Mouse (Mus musculus): Measurements from ENCODE around the gene Mreg. TPM values are rescaled to one million over a fixed set of nuclear protein-coding genes. Genes with fewer than 3 reads are reported as not detected.
A peak's percentile ranks its signal among the peaks of the same experiment; 100 is the strongest.

Gene Mreg
- polyA plus RNA-seq, 1 experiment from 2014 or later: 5.7 TPM

- no peaks in the 10 kb centered on the region for H3K9me3 ChIP-seq
- H3K4me2 ChIP-seq: no peak overlapping the region
- WGBS: 83% methylated on average over 7 of the region's 7 CpGs
- ATAC-seq (ENCODE audit: low FRiP score): no peak
- H3K4me1 ChIP-seq (replicated peaks): peaks cover 22% of the 10 kb centered on the region
- H3K9ac ChIP-seq: no peak overlapping the region
- no peaks in the 10 kb centered on the region for H3K27me3 ChIP-seq
- no peaks in the 10 kb centered on the region for H3K36me3 ChIP-seq
- no peak overlapping the region for H3K4me3 ChIP-seq
- H3K27ac ChIP-seq: no peak overlapping the region
Observed at GRCm38 (mm10) chr1:72179947-72180346, 32.2 kb downstream of the Mreg start.

GRCm38 (mm10) chr1:72176239-72176638 is 35.9 kb downstream of the Mreg start:
- Histone ChIP-seq H3K36me3 (no peaks in the 10 kb centered on the region), H3K27me3 (no peaks in the 10 kb centered on the region), H3K27ac (no peak overlapping the region), H3K4me2 (no peak overlapping the region), H3K9me3 (no peaks in the 10 kb centered on the region), H3K9ac (no peak overlapping the region), H3K4me1 (replicated peaks) (peaks cover 5% of the 10 kb centered on the region), H3K4me3 (no peak overlapping the region)
- no peak for ATAC-seq (ENCODE audit: low FRiP score)
- WGBS: 81% methylated on average over 6 of the region's 6 CpGs

GRCm38 (mm10) chr1:72174183-72174582 is 37.9 kb downstream of the Mreg start:
- H3K36me3 ChIP-seq: no peaks in the 10 kb centered on the region
- no peak for ATAC-seq (ENCODE audit: low FRiP score)
- no peak overlapping the region for H3K9ac ChIP-seq
- no peaks in the 10 kb centered on the region for H3K9me3 ChIP-seq
- H3K4me3 ChIP-seq: no peak overlapping the region
- peaks cover 7% of the 10 kb centered on the region for H3K4me1 ChIP-seq (replicated peaks)
- no peak overlapping the region for H3K4me2 ChIP-seq
- no peak overlapping the region for H3K27ac ChIP-seq
- WGBS: 83% methylated on average over 7 of the region's 7 CpGs
- no peaks in the 10 kb centered on the region for H3K27me3 ChIP-seq

GRCm38 (mm10) chr1:72173402-72174051 is 38.6 kb downstream of the Mreg start:
- peaks cover 7% of the 10 kb centered on the region for H3K4me1 ChIP-seq (replicated peaks)
- 74% methylated on average over 8 of the region's 8 CpGs for WGBS
- no peak for ATAC-seq (ENCODE audit: low FRiP score)
- H3K4me2 ChIP-seq: no peak overlapping the region
- H3K36me3 ChIP-seq: no peaks in the 10 kb centered on the region
- H3K9me3 ChIP-seq: no peaks in the 10 kb centered on the region
- H3K27me3 ChIP-seq: no peaks in the 10 kb centered on the region
- H3K9ac ChIP-seq: no peak overlapping the region
- H3K4me3 ChIP-seq: no peak overlapping the region
- no peak overlapping the region for H3K27ac ChIP-seq

- no peaks in the 10 kb centered on the region for H3K36me3 ChIP-seq
- peaks cover 7% of the 10 kb centered on the region for H3K4me1 ChIP-seq (replicated peaks)
- no peaks in the 10 kb centered on the region for H3K9me3 ChIP-seq
- no peak overlapping the region for H3K27ac ChIP-seq
- no peaks in the 10 kb centered on the region for H3K27me3 ChIP-seq
- no peak overlapping the region for H3K4me2 ChIP-seq
- no peak overlapping the region for H3K4me3 ChIP-seq
- H3K9ac ChIP-seq: no peak overlapping the region
- ATAC-seq (ENCODE audit: low FRiP score): no peak
- 90% methylated on average over 8 of the region's 8 CpGs for WGBS
Observed at GRCm38 (mm10) chr1:72172788-72173187, 39.3 kb downstream of the Mreg start.

- H3K4me2 ChIP-seq: no peak overlapping the region
- H3K27me3 ChIP-seq: no peaks in the 10 kb centered on the region
- ATAC-seq (ENCODE audit: low FRiP score): peak; percentile 61
- peaks cover 7% of the 10 kb centered on the region for H3K4me1 ChIP-seq (replicated peaks)
- no peak overlapping the region for H3K9ac ChIP-seq
- WGBS: 66% methylated on average over 13 of the region's 13 CpGs
- peak overlapping the region; percentile 62 for H3K27ac ChIP-seq
- no peaks in the 10 kb centered on the region for H3K36me3 ChIP-seq
- no peaks in the 10 kb centered on the region for H3K9me3 ChIP-seq
- H3K4me3 ChIP-seq: no peak overlapping the region
Observed at GRCm38 (mm10) chr1:72171001-72171860, 40.9 kb downstream of the Mreg start.

- Histone ChIP-seq H3K27ac (no peak overlapping the region), H3K27me3 (no peaks in the 10 kb centered on the region), H3K36me3 (no peaks in the 10 kb centered on the region), H3K9me3 (no peaks in the 10 kb centered on the region), H3K4me1 (replicated peaks) (peaks cover 7% of the 10 kb centered on the region), H3K4me3 (no peak overlapping the region), H3K4me2 (no peak overlapping the region), H3K9ac (no peak overlapping the region)
- ATAC-seq (ENCODE audit: low FRiP score): no peak
- 97% methylated on average over 10 of the region's 10 CpGs for WGBS
Observed at GRCm38 (mm10) chr1:72167024-72167423, 45.1 kb downstream of the Mreg start.

GRCm38 (mm10) chr1:72166468-72166814 is 45.7 kb downstream of the Mreg start:
- H3K9ac ChIP-seq: no peak overlapping the region
- H3K4me1 ChIP-seq (replicated peaks): peaks cover 7% of the 10 kb centered on the region
- H3K27ac ChIP-seq: no peak overlapping the region
- WGBS: 96% methylated on average over 5 of the region's 5 CpGs
- no peak overlapping the region for H3K4me2 ChIP-seq
- H3K4me3 ChIP-seq: no peak overlapping the region
- no peaks in the 10 kb centered on the region for H3K9me3 ChIP-seq
- no peaks in the 10 kb centered on the region for H3K27me3 ChIP-seq
- no peak for ATAC-seq (ENCODE audit: low FRiP score)
- H3K36me3 ChIP-seq: no peaks in the 10 kb centered on the region

- Histone ChIP-seq H3K9ac (no peak overlapping the region), H3K36me3 (no peaks in the 10 kb centered on the region), H3K4me3 (no peak overlapping the region), H3K27ac (no peak overlapping the region), H3K4me2 (no peak overlapping the region), H3K9me3 (no peaks in the 10 kb centered on the region), H3K27me3 (no peaks in the 10 kb centered on the region), H3K4me1 (replicated peaks) (peaks cover 1% of the 10 kb centered on the region)
- no peak for ATAC-seq (ENCODE audit: low FRiP score)
- 87% methylated on average over 20 of the region's 20 CpGs for WGBS
Observed at GRCm38 (mm10) chr1:72165723-72166467, 46.2 kb downstream of the Mreg start.

GRCm38 (mm10) chr1:72160321-72160720 is 51.8 kb downstream of the Mreg start:
- whole genome bisulfite sequencing: 91% methylated on average over 7 of the region's 7 CpGs
- Histone ChIP-seq H3K4me2 (no peak overlapping the region), H3K36me3 (no peaks in the 10 kb centered on the region), H3K4me1 (replicated peaks) (no peaks in the 10 kb centered on the region), H3K4me3 (no peak overlapping the region), H3K27ac (no peak overlapping the region), H3K9me3 (peaks cover 3% of the 10 kb centered on the region; the same call in 1 of the 2 replicates), H3K27me3 (no peaks in the 10 kb centered on the region), H3K9ac (no peak overlapping the region)
- no peak for ATAC-seq (ENCODE audit: low FRiP score)

GRCm38 (mm10) chr1:72145041-72145440 is 67.1 kb downstream of the Mreg start:
- ATAC-seq (ENCODE audit: low FRiP score): no peak
- Histone ChIP-seq H3K9ac (no peak overlapping the region), H3K4me3 (no peak overlapping the region), H3K9me3 (no peaks in the 10 kb centered on the region), H3K36me3 (no peaks in the 10 kb centered on the region), H3K4me2 (no peak overlapping the region), H3K4me1 (replicated peaks) (0 out of 2 replicates have a peak, but pooled peaks cover 3% of the 10 kb centered on the region), H3K27ac (no peak overlapping the region), H3K27me3 (no peaks in the 10 kb centered on the region)

GRCm38 (mm10) chr1:72144426-72144825 is 67.7 kb downstream of the Mreg start:
- 88% methylated on average over 4 of the region's 4 CpGs for WGBS
- no peak overlapping the region for H3K27ac ChIP-seq
- H3K27me3 ChIP-seq: no peaks in the 10 kb centered on the region
- H3K4me1 ChIP-seq (replicated peaks): 0 out of 2 replicates have a peak, but pooled peaks cover 3% of the 10 kb centered on the region
- H3K4me2 ChIP-seq: no peak overlapping the region
- no peak for ATAC-seq (ENCODE audit: low FRiP score)
- no peak overlapping the region for H3K4me3 ChIP-seq
- H3K9ac ChIP-seq: no peak overlapping the region
- H3K36me3 ChIP-seq: no peaks in the 10 kb centered on the region
- H3K9me3 ChIP-seq: no peaks in the 10 kb centered on the region
